ENCODE assay signal across 10 mouse cellular contexts in the genomic region with DNA sequence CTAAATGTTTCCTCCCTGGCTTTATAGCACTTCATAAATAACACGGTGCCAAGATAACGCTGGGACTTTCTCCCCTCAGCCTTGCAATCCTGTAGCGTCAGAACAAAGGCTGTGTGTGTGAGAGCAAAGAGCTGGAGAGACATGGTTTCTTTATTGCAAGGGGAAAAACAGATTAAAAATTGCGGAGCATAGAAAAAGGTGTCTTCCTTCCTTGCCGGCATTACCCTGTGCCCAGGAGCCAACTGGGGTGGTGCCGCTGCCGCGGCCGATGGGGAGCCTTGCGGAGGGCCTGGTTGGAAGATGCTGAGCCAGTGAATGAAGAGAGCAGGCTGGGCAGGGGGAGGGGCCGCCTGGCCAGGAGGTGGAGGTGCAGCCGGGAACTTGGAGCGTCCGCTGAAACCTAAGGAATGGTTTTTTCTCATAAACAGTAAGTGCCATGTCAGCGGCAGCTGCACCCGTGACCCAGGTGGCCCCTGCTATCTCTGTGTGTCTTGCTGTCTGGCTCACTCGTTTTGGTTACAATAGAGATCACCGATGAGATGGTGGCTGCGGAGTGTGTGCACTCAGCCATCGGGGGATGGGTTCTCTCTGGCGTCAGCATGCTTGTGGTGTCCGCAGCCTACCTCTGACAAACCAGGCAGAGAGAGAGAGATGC.
DNase-seq lines count a peak whose midpoint lies in the region; ATAC-seq and TF ChIP-seq lines count a peak whose summit lies in the region.
"Had no signal": no experiment of that assay in that cellular context is flagged by ENCODE, and none has a peak within 500 bp of the region (broad histone marks: within the 10 kb centered on the region; RNA-seq: fewer than 3 reads in every experiment).

No protein-coding gene starts in this region.

- TF ChIP-seq EP300 in liver, postnatal 0 days (IDR thresholded peaks at IDR 0.05; ENCODE audit: low read depth): no peak

- H3K27ac ChIP-seq in heart, embryonic 14.5 days (replicated peaks in 1 of 2; ENCODE audit: control insufficient read depth in 1 of 2, insufficient read depth in 1 of 2, low read depth in 2 of 2, low read length in 2 of 2): no peak overlapping the region
- peak overlapping the region; percentile 80 for H3K27ac ChIP-seq in forebrain, embryonic 13.5 days
- H3K27ac ChIP-seq in layer of hippocampus, adult 2 months: peak overlapping the region; percentile 93
- H3K27ac ChIP-seq in liver, postnatal 0 days (ENCODE audit: low read depth): no peak overlapping the region
- H3K27ac ChIP-seq in stomach, embryonic 14.5 days (ENCODE audit: low read length): no peak overlapping the region

- H3K4me1 ChIP-seq in heart, embryonic 14.5 days (ENCODE audit: control insufficient read depth in 2 of 2, insufficient read depth in 2 of 2, low read length in 2 of 2): peaks cover 12 to 21% of the 10 kb centered on the region in 2 experiments
- peaks cover 14% of the 10 kb centered on the region for H3K4me1 ChIP-seq in forebrain, embryonic 13.5 days
- 0 out of 2 replicates have a peak, but pooled peaks cover 2% of the 10 kb centered on the region for H3K4me1 ChIP-seq in liver, postnatal 0 days (ENCODE audit: insufficient read depth)
- 0 out of 2 replicates have a peak, but pooled peaks cover 10% of the 10 kb centered on the region for H3K4me1 ChIP-seq in stomach, embryonic 14.5 days (ENCODE audit: control insufficient read depth, insufficient read depth, low read length)

- peak overlapping the region; percentile 67 for H3K9ac ChIP-seq in heart, embryonic 14.5 days (ENCODE audit: low read length)
- H3K9ac ChIP-seq in forebrain, embryonic 13.5 days: peak overlapping the region; percentile 64
- 0 out of 2 replicates have a peak overlapping the region, but pooled peaks have one; percentile 21 for H3K9ac ChIP-seq in liver, postnatal 0 days (replicated peaks)
- H3K9ac ChIP-seq in stomach, embryonic 14.5 days (replicated peaks; ENCODE audit: low read depth, low read length): no peak overlapping the region

- peaks cover 28% of the 10 kb centered on the region for H3K36me3 ChIP-seq in heart, embryonic 14.5 days (ENCODE audit: control insufficient read depth, insufficient read depth, low read length)
- peaks cover 42% of the 10 kb centered on the region for H3K36me3 ChIP-seq in forebrain, embryonic 13.5 days (ENCODE audit: poor library complexity, severe bottlenecking)
- 0 out of 2 replicates have a peak, but pooled peaks cover 3% of the 10 kb centered on the region for H3K36me3 ChIP-seq in liver, postnatal 0 days (replicated peaks; ENCODE audit: insufficient read depth, low read length)
- H3K36me3 ChIP-seq in stomach, embryonic 14.5 days (ENCODE audit: control insufficient read depth, insufficient read depth, low read length): peaks cover 12% of the 10 kb centered on the region
- H3K36me3 ChIP-seq: G1E had no signal

- no peaks in the 10 kb centered on the region for H3K27me3 ChIP-seq in heart, embryonic 14.5 days (ENCODE audit: control insufficient read depth, insufficient read depth, low read length)
- H3K27me3 ChIP-seq in forebrain, embryonic 13.5 days: no peaks in the 10 kb centered on the region
- H3K27me3 ChIP-seq in liver, postnatal 0 days (ENCODE audit: insufficient read depth, low read length): no peaks in the 10 kb centered on the region
- no peaks in the 10 kb centered on the region for H3K27me3 ChIP-seq in stomach, embryonic 14.5 days (ENCODE audit: control insufficient read depth, insufficient read depth, low read length)

- peak overlapping the region; percentile 35 to 38 for H3K4me3 ChIP-seq in heart, embryonic 14.5 days (ENCODE audit: control insufficient read depth in 1 of 2, insufficient read depth in 1 of 2, low read depth in 1 of 2, low read length in 2 of 2)
- peak overlapping the region; percentile 41 for H3K4me3 ChIP-seq in forebrain, embryonic 13.5 days
- H3K4me3 ChIP-seq in layer of hippocampus, adult 2 months: peak overlapping the region; percentile 65
- H3K4me3 ChIP-seq in liver, postnatal 0 days (ENCODE audit: low read depth, low read length): no peak overlapping the region
- peak overlapping the region; percentile 13 for H3K4me3 ChIP-seq in stomach, embryonic 14.5 days (ENCODE audit: low read depth, low read length)
- H3K4me3 ChIP-seq: megakaryocyte, embryonic 14.5 days had no signal

- no peaks in the 10 kb centered on the region for H3K9me3 ChIP-seq in heart, embryonic 14.5 days (ENCODE audit: control insufficient read depth, low read length)
- no peaks in the 10 kb centered on the region for H3K9me3 ChIP-seq in forebrain, embryonic 13.5 days (replicated peaks)
- H3K9me3 ChIP-seq in liver, postnatal 0 days (ENCODE audit: low read length): no peaks in the 10 kb centered on the region
- H3K9me3 ChIP-seq in stomach, embryonic 14.5 days (ENCODE audit: control insufficient read depth, low read depth, low read length): no peaks in the 10 kb centered on the region
- H3K9me3 ChIP-seq: G1E; megakaryocyte, embryonic 14.5 days had no signal

- intact Hi-C loops in heart, postnatal 36 days (cut with DNase I): no loop called here

- H3K4me2 ChIP-seq in heart, embryonic 14.5 days (ENCODE audit: low read length): peak overlapping the region; percentile 79
- H3K4me2 ChIP-seq in forebrain, embryonic 13.5 days: peak overlapping the region; percentile 57
- H3K4me2 ChIP-seq in liver, postnatal 0 days (ENCODE audit: low read depth, low read length): no peak overlapping the region
- H3K4me2 ChIP-seq in stomach, embryonic 14.5 days (replicated peaks; ENCODE audit: low read depth, low read length): peak overlapping the region; percentile 42

- WGBS in heart, embryonic 14.5 days: 11% methylated on average over 22 of the region's 22 CpGs
- WGBS in forebrain, embryonic 13.5 days: 8% methylated on average over 22 of the region's 22 CpGs
- 22% methylated on average over 22 of the region's 22 CpGs for WGBS in liver, postnatal 0 days (ENCODE audit: insufficient replicate concordance)
- WGBS in stomach, embryonic 14.5 days: 4% methylated on average over 21 of the region's 22 CpGs

- no peak for DNase-seq in heart, postnatal 36 days
- peak; percentile 63 for DNase-seq in brain, embryonic 18.5 days (ENCODE audit: low read depth, low spot score)
- DNase-seq in layer of hippocampus, adult 2 months (ENCODE audit: low spot score in 2 of 2): peak; percentile 78
- DNase-seq in liver, postnatal 0 days: no peak
- no peak for DNase-seq in thymus, postnatal 36 days

- no peak for TF ChIP-seq CTCF in layer of hippocampus, adult 2 months (conservative IDR thresholded peaks at IDR 0.05)
- TF ChIP-seq CTCF in liver, postnatal 0 days (IDR thresholded peaks at IDR 0.05; ENCODE audit: low read depth): no peak

- no peak for ATAC-seq in heart, embryonic 14.5 days (ENCODE audit: insufficient number of reproducible peaks, insufficient read depth, low FRiP score, low read depth)
- ATAC-seq in forebrain, embryonic 13.5 days: peak; percentile 96
- ATAC-seq in liver, postnatal 0 days: no peak
- peak; percentile 77; the same call in 1 of the 2 replicates for ATAC-seq in stomach, embryonic 14.5 days (ENCODE audit: insufficient number of reproducible peaks, insufficient read depth, low FRiP score, low read depth)

Comparison
In these comparisons a context has a peak if more than half of its experiments do, and no peak if none do; other contexts are left out.
1. ATAC-seq: peak in forebrain, embryonic 13.5 days (single experiment) and stomach, embryonic 14.5 days (single experiment); none in heart, embryonic 14.5 days (single experiment) and liver, postnatal 0 days (single experiment).
2. H3K27ac ChIP-seq: peak in forebrain, embryonic 13.5 days (single experiment) and layer of hippocampus, adult 2 months (single experiment); none in heart, embryonic 14.5 days (0 of 2), liver, postnatal 0 days (single experiment) and stomach, embryonic 14.5 days (single experiment).
3. DNase-seq: peak in brain, embryonic 18.5 days (single experiment) and layer of hippocampus, adult 2 months (2 of 2); none in heart, postnatal 36 days (0 of 2), liver, postnatal 0 days (single experiment) and thymus, postnatal 36 days (0 of 2).